Mouse (Mus musculus) liver, embryonic 14.5 days (tissue): ENCODE measurements around the gene Tmem54.

Experiments
- CTCF ChIP-seq: IDR thresholded peaks from 2 replicates; pipeline ENCODE4 v1.5.1; 2016; ENCODE audit warnings: antibody characterized with exemption, low read depth, control low read depth
- EP300 ChIP-seq: IDR thresholded peaks from 2 replicates; pipeline ENCODE4 v1.6.1; 2016; ENCODE audit warnings: antibody characterized with exemption, low read depth

DNA sequence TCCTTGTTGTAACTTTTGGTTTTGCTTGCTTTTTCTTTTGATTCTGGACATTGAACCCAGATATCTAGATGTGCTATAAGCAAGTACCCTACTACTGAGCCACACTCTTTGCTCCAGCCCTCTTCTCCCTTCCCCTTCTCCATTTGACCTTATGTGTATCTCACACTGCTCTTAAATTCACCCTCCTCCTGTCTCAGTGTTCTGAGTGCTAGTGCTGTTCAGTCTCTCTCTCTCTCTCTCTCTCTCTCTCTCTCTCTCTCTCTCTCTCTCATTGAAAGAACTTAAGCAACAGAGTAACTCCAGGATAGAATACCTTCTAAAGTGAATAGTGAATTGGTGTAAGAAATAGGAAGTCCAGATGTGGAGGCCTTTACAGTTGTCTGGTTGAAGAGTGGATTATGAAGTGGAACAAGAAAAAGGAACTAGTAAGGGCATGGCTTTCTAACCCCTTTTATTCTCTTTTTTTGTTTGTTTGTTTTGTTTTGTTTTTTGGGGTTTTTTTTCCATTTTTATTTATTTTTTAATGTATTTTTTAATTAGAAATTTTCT lies 39.6 kb upstream of the Tmem54 start:
- TF ChIP-seq EP300 (no peak), CTCF (no peak)
